ENCODE assay signal across 12 mouse cellular contexts in the genomic region with DNA sequence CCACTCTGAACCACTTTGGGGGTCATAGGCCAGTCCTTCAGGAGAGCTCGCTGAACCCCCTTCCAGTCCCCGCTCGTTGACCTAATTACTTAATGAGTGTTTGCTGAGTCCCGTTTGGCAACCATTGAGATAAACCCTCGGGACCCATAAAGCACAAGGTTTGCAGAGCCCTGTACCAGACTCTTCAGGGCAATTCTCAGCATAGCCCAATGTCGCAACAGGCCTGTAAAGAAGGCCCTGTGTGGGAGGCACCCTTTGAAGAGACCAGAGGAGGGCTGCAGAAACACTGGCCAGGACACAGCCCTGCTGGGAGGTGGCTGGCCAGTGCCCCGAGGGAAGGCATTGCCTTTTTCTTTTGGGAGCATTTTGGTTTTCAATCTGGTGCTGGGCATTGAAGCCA. TPM values are rescaled to one million over a fixed set of nuclear protein-coding genes. Genes with fewer than 3 reads are reported as not detected.
DNase-seq lines count a peak whose midpoint lies in the region; ATAC-seq and TF ChIP-seq lines count a peak whose summit lies in the region.
"Had no signal": no experiment of that assay in that cellular context is flagged by ENCODE, and none has a peak within 500 bp of the region (broad histone marks: within the 10 kb centered on the region; RNA-seq: fewer than 3 reads in every experiment).

No protein-coding gene starts in this region.

- WGBS in liver, embryonic 16.5 days (ENCODE audit: insufficient replicate concordance) = 42% methylated on average over 7 of the region's 7 CpGs
- WGBS in liver, embryonic 12.5 days (ENCODE audit: insufficient replicate concordance) = 62% methylated on average over 7 of the region's 7 CpGs
- 84% methylated on average over 7 of the region's 7 CpGs for WGBS in forebrain, embryonic 11.5 days

- H3K27ac ChIP-seq in gastrocnemius, adult 2 months = peak overlapping the region; percentile 56
- H3K27ac ChIP-seq in liver, embryonic 16.5 days (ENCODE audit: low read length) = no peak overlapping the region
- H3K27ac ChIP-seq in liver, embryonic 12.5 days = no peak overlapping the region
- H3K27ac ChIP-seq in forebrain, embryonic 11.5 days (ENCODE audit: low read depth, low read length) = no peak overlapping the region
- H3K27ac ChIP-seq: forebrain, embryonic 12.5 days; hindbrain, embryonic 10.5 days had no signal

- H3K27me3 ChIP-seq in liver, embryonic 16.5 days (ENCODE audit: control insufficient read depth, insufficient read depth, low read depth, low read length) = no peaks in the 10 kb centered on the region
- no peaks in the 10 kb centered on the region for H3K27me3 ChIP-seq in liver, embryonic 12.5 days (replicated peaks)
- no peaks in the 10 kb centered on the region for H3K27me3 ChIP-seq in forebrain, embryonic 11.5 days (ENCODE audit: control insufficient read depth, insufficient read depth, low read length)
- H3K27me3 ChIP-seq: forebrain, embryonic 12.5 days had no signal

- peak; percentile 72 for ATAC-seq in liver, embryonic 16.5 days (ENCODE audit: low read depth)
- ATAC-seq in liver, embryonic 12.5 days = no peak
- 0 out of 2 replicates have a peak, but pooled peaks have one; percentile 15 for ATAC-seq in megakaryocyte, adult 5-6 weeks (ENCODE audit: poor library complexity, severe bottlenecking)
- no peak for ATAC-seq in forebrain, embryonic 11.5 days (replicated peaks; ENCODE audit: low FRiP score)
- ATAC-seq in CD4-positive, CD25-positive, alpha-beta regulatory T cell, adult 4 months = no peak

- no peaks in the 10 kb centered on the region for H3K36me3 ChIP-seq in liver, embryonic 16.5 days (ENCODE audit: control insufficient read depth, insufficient read depth)
- H3K36me3 ChIP-seq in liver, embryonic 12.5 days = peaks cover 8% of the 10 kb centered on the region; the same call in 1 of the 2 replicates
- no peaks in the 10 kb centered on the region for H3K36me3 ChIP-seq in forebrain, embryonic 11.5 days (ENCODE audit: control insufficient read depth, insufficient read depth, low read length)

- H3K4me2 ChIP-seq in liver, embryonic 16.5 days (ENCODE audit: low read depth, low read length) = no peak overlapping the region
- no peak overlapping the region for H3K4me2 ChIP-seq in liver, embryonic 12.5 days
- no peak overlapping the region for H3K4me2 ChIP-seq in forebrain, embryonic 11.5 days (ENCODE audit: low read depth, low read length, severe bottlenecking)
- H3K4me2 ChIP-seq: forebrain, embryonic 12.5 days had no signal

- peak overlapping the region; percentile 33 for H3K4me3 ChIP-seq in gastrocnemius, adult 2 months
- H3K4me3 ChIP-seq in liver, embryonic 16.5 days (ENCODE audit: low read depth, low read length) = no peak overlapping the region
- no peak overlapping the region for H3K4me3 ChIP-seq in liver, embryonic 12.5 days
- H3K4me3 ChIP-seq in forebrain, embryonic 11.5 days (ENCODE audit: low read depth, low read length) = no peak overlapping the region
- H3K4me3 ChIP-seq: forebrain, embryonic 12.5 days; hindbrain, embryonic 10.5 days had no signal

- H3K4me1 ChIP-seq in liver, embryonic 16.5 days (ENCODE audit: control insufficient read depth, low read depth, low read length) = no peaks in the 10 kb centered on the region; the same call in 1 of the 2 replicates
- no peaks in the 10 kb centered on the region for H3K4me1 ChIP-seq in liver, embryonic 12.5 days
- no peaks in the 10 kb centered on the region for H3K4me1 ChIP-seq in forebrain, embryonic 11.5 days (replicated peaks; ENCODE audit: control insufficient read depth, insufficient read depth, low read length)
- H3K4me1 ChIP-seq: forebrain, embryonic 12.5 days; hindbrain, embryonic 10.5 days had no signal

- intact Hi-C loops in gastrocnemius, adult 2 months (cut with DNase I) = no loop called here

- H3K9me3 ChIP-seq in liver, embryonic 16.5 days (replicated peaks; ENCODE audit: control insufficient read depth, low read length) = peaks cover 4% of the 10 kb centered on the region; the same call in 1 of the 2 replicates
- H3K9me3 ChIP-seq in liver, embryonic 12.5 days (replicated peaks) = peaks cover 13% of the 10 kb centered on the region
- peaks cover 4% of the 10 kb centered on the region; the same call in 1 of the 2 replicates for H3K9me3 ChIP-seq in forebrain, embryonic 11.5 days (ENCODE audit: control insufficient read depth, low read length)

- peak; percentile 55 for DNase-seq in gastrocnemius, adult 2 months
- no peak for DNase-seq in gastrocnemius, postnatal 10 days
- DNase-seq in fat pad, adult 2 months (ENCODE audit: extremely low read depth, low read depth, low spot score) = peak; percentile 34
- DNase-seq in forebrain, embryonic 11.5 days (ENCODE audit: low spot score) = no peak
- DNase-seq: cerebellum, adult 11 months; thymus, postnatal 25 days had no signal

- no peak overlapping the region for H3K9ac ChIP-seq in liver, embryonic 16.5 days (ENCODE audit: low read depth, low read length)
- H3K9ac ChIP-seq in liver, embryonic 12.5 days = no peak overlapping the region
- no peak overlapping the region for H3K9ac ChIP-seq in forebrain, embryonic 11.5 days (ENCODE audit: low read length)
- H3K9ac ChIP-seq: forebrain, embryonic 12.5 days had no signal

- no peak for TF ChIP-seq CTCF in gastrocnemius, adult 2 months (IDR thresholded peaks at IDR 0.05)

RNA-seq across cellular contexts. Expression of gene Dync2li1, which starts 14.3 kb away (rescaled TPM):
- total RNA-seq in gastrocnemius, adult 2 months (2021) = 1 to 10 TPM; 3.2 to 3.6 TPM
- total RNA-seq in gastrocnemius, postnatal 10 days (2021) = 1 to 10 TPM; 3.2 to 3.3 TPM
- polyA plus RNA-seq in liver, embryonic 16.5 days (2015; fragmentation: Nextera tagmentation; extraction: Ambion mirVana) = 1.7 and 2.5 TPM in 2 replicates
- polyA plus RNA-seq in liver, embryonic 12.5 days (2016; fragmentation: Nextera tagmentation; extraction: Ambion mirVana) = 3.3 and 4.2 TPM in 2 replicates
- total RNA-seq in megakaryocyte, adult 5-6 weeks (2015) = 2.6 and 3.3 TPM in 2 replicates
- total RNA-seq in megakaryocyte, adult 5-6 weeks (2017) = 0.88 and 1.1 TPM in 2 replicates
- 35.0 and 41.8 TPM in 2 replicates for polyA plus RNA-seq in forebrain, embryonic 11.5 days (2014; fragmentation: Nextera tagmentation; extraction: Ambion mirVana)
- polyA plus RNA-seq in CD4-positive, CD25-positive, alpha-beta regulatory T cell, adult 4 months (2017; shearing (Covaris generic)) = 1 to 10 TPM; 1.1 to 2.0 TPM

Comparison
In these comparisons a context has a peak if more than half of its experiments do, and no peak if none do; other contexts are left out.
1. DNase-seq: peak in gastrocnemius, adult 2 months (single experiment) and fat pad, adult 2 months (single experiment); none in gastrocnemius, postnatal 10 days (single experiment) and forebrain, embryonic 11.5 days (single experiment).
2. ATAC-seq: peak in liver, embryonic 16.5 days (single experiment) and megakaryocyte, adult 5-6 weeks (single experiment); none in liver, embryonic 12.5 days (single experiment), forebrain, embryonic 11.5 days (single experiment) and CD4-positive, CD25-positive, alpha-beta regulatory T cell, adult 4 months (single experiment).